Mouse (Mus musculus): ENCODE measurements at regions not wholly inside any gene's neighbourhood (a gene's known extent, or its start where the extent isn't known, plus 50 kb on each side); places are given as distances from the start of the nearest gene placed in this dataset.

DNA sequence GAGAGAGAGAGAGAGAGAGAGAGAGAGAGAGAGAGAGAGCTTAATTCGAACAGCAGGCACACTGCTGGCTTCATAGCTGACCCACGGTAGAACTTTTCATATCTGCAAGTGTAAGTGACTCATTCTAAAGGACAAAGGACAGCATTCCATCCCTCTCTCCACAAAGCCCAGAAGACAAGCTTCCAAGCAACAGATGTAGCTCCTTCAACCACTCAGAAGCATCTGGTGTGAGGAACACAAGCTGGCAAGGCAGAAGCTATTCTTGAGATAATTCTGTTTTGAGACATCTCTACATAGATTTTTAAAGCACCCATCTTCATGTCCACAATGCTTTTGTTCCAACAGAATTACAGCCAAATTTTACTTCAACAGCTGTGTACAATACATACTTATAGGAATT lies 294.2 kb upstream of the Gria1 start:
- DNase-seq (ENCODE audit: low spot score in 2 of 2) = peak; percentile 14 to 63

- no peak for DNase-seq (ENCODE audit: low spot score in 2 of 2)
These were observed 286.0 kb upstream of the Gria1 start for GRCm38 (mm10) chr11:56725141-56725540.

GRCm38 (mm10) chr11:56726161-56726560 lies 285.0 kb upstream of the Gria1 start:
- no peak for DNase-seq (ENCODE audit: low spot score in 2 of 2)

GRCm38 (mm10) chr11:56727556-56727955 lies 283.6 kb upstream of the Gria1 start:
- DNase-seq (ENCODE audit: low spot score in 2 of 2) = no peak

DNA sequence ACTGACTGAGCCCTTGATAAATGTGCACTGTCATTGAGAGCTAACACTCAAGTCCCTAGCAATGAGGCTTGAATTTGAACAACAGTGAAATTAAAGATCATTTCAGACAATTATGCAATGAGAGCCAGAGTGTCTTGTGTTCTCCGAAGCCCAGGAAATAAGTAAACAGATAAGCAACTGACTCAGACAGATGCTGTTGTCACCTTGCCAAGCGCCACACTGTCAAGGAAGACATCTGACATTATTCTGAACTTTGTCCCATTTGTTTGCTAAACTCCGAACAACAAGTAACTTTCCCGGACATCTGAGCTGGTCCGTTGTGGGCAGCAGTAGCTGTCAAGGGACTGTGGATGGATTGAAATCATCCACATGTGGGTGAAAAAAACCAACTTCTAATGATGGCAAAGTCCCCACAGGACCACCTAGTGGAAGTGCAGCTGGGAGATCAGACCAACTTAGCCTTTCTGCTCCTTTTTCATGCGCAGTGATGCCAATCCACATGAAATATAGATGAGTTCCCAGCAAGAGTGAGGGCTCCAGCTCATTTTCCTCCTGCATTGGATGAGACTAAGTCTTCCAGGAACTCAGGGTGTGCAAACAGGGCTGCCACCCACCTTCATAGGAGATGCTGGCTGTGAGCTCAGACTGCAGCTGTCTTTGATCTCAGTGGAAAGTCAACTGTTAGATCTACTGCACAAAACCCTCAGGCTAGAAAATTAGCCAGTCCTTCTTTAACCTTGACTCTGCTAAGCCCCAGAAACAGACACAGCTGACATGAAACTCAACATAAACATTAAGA lies 282.8 kb upstream of the Gria1 start:
- DNase-seq (ENCODE audit: low spot score in 2 of 2) = peak in 1 of 2 experiments; percentile 9

GRCm38 (mm10) chr11:56741857-56742256 lies 269.3 kb upstream of the Gria1 start:
- no peak for DNase-seq (ENCODE audit: low spot score in 2 of 2)

DNA sequence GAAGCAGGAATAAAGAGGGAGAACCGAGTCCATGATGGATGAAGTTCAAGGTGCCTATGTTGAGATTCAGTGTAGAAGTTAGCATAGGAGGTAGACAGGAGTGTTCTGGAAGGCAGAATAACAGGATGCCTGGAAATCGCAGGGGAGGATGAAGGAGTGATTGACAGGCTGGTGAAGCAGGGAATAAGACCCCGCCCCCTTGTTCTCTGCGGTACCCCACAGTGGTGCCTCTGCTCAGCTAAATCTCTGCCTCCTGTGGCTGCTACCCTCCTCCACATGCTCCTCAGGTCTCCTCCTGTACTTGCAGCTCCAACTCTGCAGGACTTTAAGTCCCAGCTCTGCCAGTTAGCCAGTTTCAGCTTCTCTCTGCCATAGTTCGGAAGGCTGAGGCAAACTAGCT lies 261.2 kb upstream of the Gria1 start:
- DNase-seq (ENCODE audit: low spot score in 2 of 2) = no peak

GRCm38 (mm10) chr11:56750639-56751038 lies 260.5 kb upstream of the Gria1 start:
- DNase-seq (ENCODE audit: low spot score in 2 of 2) = no peak

DNA sequence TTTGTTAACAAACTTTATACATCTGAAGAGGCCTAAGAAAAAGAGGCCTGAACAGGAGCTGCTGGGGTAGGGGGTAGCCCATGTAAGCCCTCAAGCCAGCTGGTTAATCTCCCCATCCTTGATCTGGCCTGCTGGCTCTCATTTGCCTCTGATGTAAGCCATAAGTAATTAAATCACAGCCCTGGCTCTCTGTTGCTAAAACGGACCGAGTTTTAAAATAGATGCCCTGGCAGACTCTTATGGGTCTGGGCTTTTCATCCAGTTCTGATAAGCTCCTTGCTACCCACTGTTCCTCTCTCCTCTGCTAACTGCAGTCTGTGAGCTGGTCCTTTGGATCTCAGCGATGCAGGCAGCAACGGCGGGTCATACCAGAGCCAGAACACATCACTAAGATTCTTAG lies 259.3 kb upstream of the Gria1 start:
- no peak for DNase-seq (ENCODE audit: low spot score in 2 of 2)

GRCm38 (mm10) chr11:56753699-56754098 lies 257.5 kb upstream of the Gria1 start:
- DNase-seq (ENCODE audit: low spot score in 2 of 2) = peak in 1 of 2 experiments; percentile 10

- no peak for DNase-seq (ENCODE audit: low spot score in 2 of 2)
These were observed 250.7 kb upstream of the Gria1 start for GRCm38 (mm10) chr11:56760474-56760873.

GRCm38 (mm10) chr11:56762467-56763120 lies 248.6 kb upstream of the Gria1 start:
- peak in 1 of 2 experiments; percentile 5 for DNase-seq (ENCODE audit: low spot score in 2 of 2)

DNA sequence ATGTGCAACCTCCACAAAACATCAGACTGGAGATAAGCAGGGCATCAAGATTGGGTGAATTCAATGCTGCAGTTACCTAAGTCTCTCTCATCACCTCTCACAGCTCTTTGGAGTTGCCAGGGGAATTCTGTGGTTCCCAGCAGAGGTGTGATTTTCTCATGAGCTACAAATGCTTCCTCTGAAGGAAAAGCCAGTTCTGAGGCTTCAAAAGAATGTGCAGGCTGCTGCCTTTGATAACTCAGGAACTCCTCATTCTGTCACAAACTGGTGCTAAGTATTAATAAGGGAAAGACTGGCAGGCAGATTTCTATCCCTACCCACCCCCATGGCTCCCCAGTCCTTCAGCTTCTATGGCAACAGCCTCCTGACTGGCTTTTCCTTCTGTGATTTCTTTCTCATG lies 243.8 kb upstream of the Gria1 start:
- no peak for DNase-seq (ENCODE audit: low spot score in 2 of 2)

GRCm38 (mm10) chr11:56786351-56786750 lies 224.8 kb upstream of the Gria1 start:
- no peak for DNase-seq (ENCODE audit: low spot score in 2 of 2)

GRCm38 (mm10) chr11:56792691-56793090 lies 218.5 kb upstream of the Gria1 start:
- DNase-seq (ENCODE audit: low spot score in 2 of 2) = peak in 1 of 2 experiments; percentile 50

- DNase-seq (ENCODE audit: low spot score in 2 of 2) = no peak
These were observed 203.9 kb upstream of the Gria1 start for GRCm38 (mm10) chr11:56807314-56807713.

GRCm38 (mm10) chr11:56810141-56810540 lies 201.0 kb upstream of the Gria1 start:
- DNase-seq (ENCODE audit: low spot score in 2 of 2) = peak in 1 of 2 experiments; percentile 7

GRCm38 (mm10) chr11:56812121-56812520 lies 199.1 kb upstream of the Gria1 start:
- DNase-seq (ENCODE audit: low spot score in 2 of 2) = no peak

- DNase-seq (ENCODE audit: low spot score in 2 of 2) = no peak
These were observed 187.7 kb upstream of the Gria1 start for GRCm38 (mm10) chr11:56823471-56823870.

- DNase-seq (ENCODE audit: low spot score in 2 of 2) = no peak
These were observed 183.7 kb upstream of the Gria1 start for GRCm38 (mm10) chr11:56827499-56827898.

DNA sequence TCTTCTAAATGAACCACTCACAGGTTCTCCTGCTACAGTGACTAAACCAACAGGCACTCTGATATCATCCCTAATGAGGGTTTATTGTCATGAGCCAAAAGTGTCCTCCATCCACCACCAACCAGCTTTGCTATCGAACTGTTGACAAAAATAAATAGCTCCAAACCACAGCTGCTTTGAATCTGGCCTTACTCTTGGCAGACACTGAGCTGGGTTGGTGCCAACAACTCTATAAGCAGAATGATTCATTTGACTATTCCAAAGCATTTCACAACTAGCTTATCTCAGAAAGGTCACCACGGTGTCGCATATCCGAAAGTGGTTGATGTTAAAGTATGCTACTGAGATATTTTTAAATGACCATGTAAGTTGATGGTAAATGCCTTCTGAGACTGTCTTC lies 148.5 kb upstream of the Gria1 start:
- DNase-seq (ENCODE audit: low spot score in 2 of 2) = peak; percentile 15 to 40

- no peak for DNase-seq (ENCODE audit: low spot score in 2 of 2)
These were observed 139.5 kb upstream of the Gria1 start for GRCm38 (mm10) chr11:56871640-56872039.

GRCm38 (mm10) chr11:56898548-56898951 lies 112.6 kb upstream of the Gria1 start:
- no peak for DNase-seq (ENCODE audit: low spot score in 2 of 2)

Measured in left cerebral cortex, adult 9 months (tissue).